Mouse (Mus musculus): Measurements from ENCODE around the gene Mmp25.

DNA sequence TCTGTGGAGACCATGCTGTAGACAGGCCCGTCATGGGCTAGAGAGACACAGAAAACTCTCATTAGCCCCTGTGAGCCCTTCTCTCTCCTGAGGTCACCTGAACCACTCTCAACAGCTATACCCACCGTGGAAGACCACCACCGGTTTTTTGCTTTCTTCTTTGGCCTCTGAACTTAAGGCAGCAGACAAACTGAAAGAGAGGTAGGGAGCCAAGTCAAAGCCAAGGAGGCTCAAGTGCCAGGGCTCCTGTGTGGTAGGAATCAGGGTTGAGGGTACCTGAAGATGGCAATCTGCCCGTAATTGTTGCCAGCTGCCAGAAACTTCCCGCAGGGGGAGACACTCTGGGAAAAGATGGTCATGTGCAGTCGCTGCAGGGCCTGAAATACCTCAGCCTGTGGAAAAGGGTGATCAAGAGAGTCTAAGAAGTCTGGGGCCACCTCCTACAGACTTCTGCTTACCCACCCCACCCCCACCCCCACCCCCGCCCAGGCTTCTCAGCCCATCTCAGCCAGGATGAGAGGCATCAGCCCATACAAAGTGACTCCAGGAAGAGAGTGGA, 25.5 kb upstream of the Mmp25 start:
- TF ChIP-seq EP300 (optimal IDR thresholded peaks at IDR 0.05) (no peak), CTCF (IDR thresholded peaks at IDR 0.05; ENCODE audit: low read depth) (no peak)

Measured in stomach, postnatal 0 days (tissue).